ENCODE assay signal across 8 mouse cellular contexts in the genomic region with DNA sequence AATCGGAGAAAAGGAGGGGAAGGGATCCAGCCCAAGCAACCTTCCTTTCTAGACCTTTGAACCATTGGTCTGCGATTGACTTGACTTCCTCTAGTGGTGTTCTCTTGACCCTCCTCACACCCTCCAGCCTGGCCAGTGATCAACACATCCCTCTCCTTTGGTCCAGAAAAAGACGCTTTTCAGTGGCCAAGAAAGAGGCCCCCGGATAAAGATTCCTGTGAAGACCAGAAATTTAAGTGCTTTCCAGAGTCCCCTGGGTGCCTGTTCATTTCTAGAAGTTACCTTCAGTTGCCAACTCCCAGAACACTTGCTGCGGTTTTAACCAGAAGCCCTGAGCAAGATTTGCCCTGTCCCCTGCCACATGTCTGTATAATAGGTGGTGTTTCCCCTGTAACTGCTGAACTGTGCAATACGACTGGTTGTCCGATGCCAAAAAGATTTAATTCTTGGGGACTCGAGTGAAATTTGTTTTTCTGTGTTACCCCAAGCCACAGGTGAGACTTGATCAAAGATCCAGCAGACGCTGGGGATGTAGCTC. TPM values are rescaled to one million over a fixed set of nuclear protein-coding genes. Genes with fewer than 3 reads are reported as not detected.
DNase-seq lines count a peak whose midpoint lies in the region; ATAC-seq and TF ChIP-seq lines count a peak whose summit lies in the region.
"Not testable (repeated sequence)": the region's sequence is repeated elsewhere in the genome, so short reads cannot be mapped to it uniquely, and the experiment has no call there.

A gene (minus strand): TSS at position 51 of the 538 bp plus-strand sequence.

- 79% methylated on average over 9 of the region's 9 CpGs for WGBS in forebrain, embryonic 11.5 days
- 65% methylated on average over 9 of the region's 9 CpGs for WGBS in heart, adult 2 months
- 76% methylated on average over 9 of the region's 9 CpGs for WGBS in hindbrain, embryonic 14.5 days
- 59% methylated on average over 9 of the region's 9 CpGs for WGBS in liver, embryonic 13.5 days (ENCODE audit: insufficient replicate concordance)
- 80% methylated on average over 9 of the region's 9 CpGs for WGBS in midbrain, embryonic 15.5 days

- not testable (repeated sequence) for H3K27me3 ChIP-seq in forebrain, embryonic 11.5 days (ENCODE audit: control insufficient read depth, insufficient read depth, low read length); heart, adult 2 months (ENCODE audit: control insufficient read depth, insufficient read depth, low read length); hindbrain, embryonic 14.5 days (ENCODE audit: control insufficient read depth, insufficient read depth, low read length); liver, embryonic 13.5 days; midbrain, embryonic 15.5 days (replicated peaks)

- ATAC-seq in forebrain, embryonic 11.5 days (replicated peaks; ENCODE audit: low FRiP score); hindbrain, embryonic 14.5 days (ENCODE audit: low FRiP score); liver, embryonic 13.5 days (ENCODE audit: low read depth); midbrain, embryonic 15.5 days (replicated peaks): not testable (repeated sequence)

- not testable (repeated sequence) for TF ChIP-seq POLR2A in heart, adult 2 months (IDR thresholded peaks at IDR 0.05; ENCODE audit: insufficient read depth, low read depth, low read length)

- H3K9me3 ChIP-seq in forebrain, embryonic 11.5 days (ENCODE audit: control insufficient read depth, low read length); hindbrain, embryonic 14.5 days (ENCODE audit: control insufficient read depth, low read length); liver, embryonic 13.5 days (replicated peaks); midbrain, embryonic 15.5 days: not testable (repeated sequence)

- peak within 1 kb of the TSS; percentile 93 for H3K4me2 ChIP-seq in forebrain, embryonic 11.5 days (ENCODE audit: low read depth, low read length, severe bottlenecking)
- H3K4me2 ChIP-seq in hindbrain, embryonic 14.5 days (replicated peaks): peak within 1 kb of the TSS; percentile 94
- peak within 1 kb of the TSS; percentile 95 for H3K4me2 ChIP-seq in liver, embryonic 13.5 days
- H3K4me2 ChIP-seq in midbrain, embryonic 15.5 days: peak within 1 kb of the TSS; percentile 79

- H3K79me2 ChIP-seq in heart, adult 2 months (replicated peaks; ENCODE audit: control insufficient read depth, insufficient read depth, low read length): not testable (repeated sequence)

- H3K27ac ChIP-seq in forebrain, embryonic 11.5 days (ENCODE audit: low read depth, low read length): 0 out of 2 replicates have a peak within 1 kb of the TSS, but pooled peaks have one; percentile 31
- peak within 1 kb of the TSS; percentile 83 for H3K27ac ChIP-seq in heart, adult 2 months
- H3K27ac ChIP-seq in hindbrain, embryonic 14.5 days: peak within 1 kb of the TSS; percentile 51
- H3K27ac ChIP-seq in liver, embryonic 13.5 days: peak within 1 kb of the TSS; percentile 70
- peak within 1 kb of the TSS; percentile 75 for H3K27ac ChIP-seq in midbrain, embryonic 15.5 days

- not testable (repeated sequence) for H3K4me1 ChIP-seq in forebrain, embryonic 11.5 days (replicated peaks; ENCODE audit: control insufficient read depth, insufficient read depth, low read length); heart, adult 2 months (ENCODE audit: control insufficient read depth, insufficient read depth, low read length)
- peaks cover 24% of the 10 kb centered on the region for H3K4me1 ChIP-seq in hindbrain, embryonic 14.5 days (replicated peaks; ENCODE audit: control insufficient read depth, insufficient read depth, low read length)
- H3K4me1 ChIP-seq in liver, embryonic 13.5 days (replicated peaks): peaks cover 29% of the 10 kb centered on the region
- H3K4me1 ChIP-seq in midbrain, embryonic 15.5 days: peaks cover 27% of the 10 kb centered on the region

- intact Hi-C loops in heart, adult 2 months (cut with DNase I): loop anchor here (5.0 kb wide), 1 partner anchor 43 kb away; a partner anchor contains a TSS

- TF ChIP-seq CTCF in heart, adult 2 months (IDR thresholded peaks at IDR 0.05): not testable (repeated sequence)

- DNase-seq in adrenal gland, postnatal 25 days; forebrain, embryonic 11.5 days (ENCODE audit: low spot score); heart, adult 2 months; hindbrain, embryonic 14.5 days (ENCODE audit: low spot score); layer of hippocampus, postnatal 14 days (ENCODE audit: low spot score in 2 of 2); liver, embryonic 13.5 days; thymus, postnatal 0 days (ENCODE audit: low spot score): not testable (repeated sequence)

- TF ChIP-seq EP300 in heart, adult 2 months (IDR thresholded peaks at IDR 0.05; ENCODE audit: insufficient read depth, low read depth, low read length): not testable (repeated sequence)

- peak within 1 kb of the TSS; percentile 92 for H3K4me3 ChIP-seq in forebrain, embryonic 11.5 days (ENCODE audit: low read depth, low read length)
- H3K4me3 ChIP-seq in heart, adult 2 months: peak within 1 kb of the TSS; percentile 85
- peak within 1 kb of the TSS; percentile 96 for H3K4me3 ChIP-seq in hindbrain, embryonic 14.5 days (replicated peaks; ENCODE audit: low read length)
- H3K4me3 ChIP-seq in liver, embryonic 13.5 days (replicated peaks): peak within 1 kb of the TSS; percentile 92
- peak within 1 kb of the TSS; percentile 96 for H3K4me3 ChIP-seq in midbrain, embryonic 15.5 days

- not testable (repeated sequence) for H3K36me3 ChIP-seq in forebrain, embryonic 11.5 days (ENCODE audit: control insufficient read depth, insufficient read depth, low read length); heart, adult 2 months (ENCODE audit: control insufficient read depth, insufficient read depth, low read length)
- peaks cover 31% of the 10 kb centered on the region for H3K36me3 ChIP-seq in hindbrain, embryonic 14.5 days (replicated peaks; ENCODE audit: control insufficient read depth, insufficient read depth)
- H3K36me3 ChIP-seq in liver, embryonic 13.5 days: peaks cover 39% of the 10 kb centered on the region
- peaks cover 13% of the 10 kb centered on the region for H3K36me3 ChIP-seq in midbrain, embryonic 15.5 days (replicated peaks)

- peak within 1 kb of the TSS; percentile 84 for H3K9ac ChIP-seq in forebrain, embryonic 11.5 days (ENCODE audit: low read length)
- peak within 1 kb of the TSS; percentile 93 for H3K9ac ChIP-seq in heart, adult 2 months (ENCODE audit: low read depth, low read length)
- H3K9ac ChIP-seq in hindbrain, embryonic 14.5 days: peak within 1 kb of the TSS; percentile 76
- H3K9ac ChIP-seq in liver, embryonic 13.5 days: peak within 1 kb of the TSS; percentile 88
- peak within 1 kb of the TSS; percentile 87 for H3K9ac ChIP-seq in midbrain, embryonic 15.5 days

RNA-seq across cellular contexts. Expression of the gene that starts here (rescaled TPM):
- 58.5 and 66.1 TPM in 2 replicates for total RNA-seq in adrenal gland, postnatal 25 days (2021)
- 142 and 148 TPM in 2 replicates for polyA plus RNA-seq in forebrain, embryonic 11.5 days (2014; fragmentation: Nextera tagmentation; extraction: Ambion mirVana)
- total RNA-seq in heart, adult 2 months (2021): 10 to 100 TPM; 20.5 to 21.1 TPM
- 26.2 and 29.8 TPM in 2 replicates for polyA plus RNA-seq in heart, adult 2 months (2012; rRNA removed)
- polyA plus RNA-seq in hindbrain, embryonic 14.5 days (2014; fragmentation: Nextera tagmentation; extraction: Ambion mirVana): 61.9 and 63.3 TPM in 2 replicates
- total RNA-seq in layer of hippocampus, postnatal 14 days (2021): 10 to 100 TPM; 49.4 to 51.6 TPM
- polyA plus RNA-seq in liver, embryonic 13.5 days (2015; fragmentation: Nextera tagmentation; extraction: Ambion mirVana): 82.4 and 92.4 TPM in 2 replicates
- polyA plus RNA-seq in midbrain, embryonic 15.5 days (2015; fragmentation: Nextera tagmentation; extraction: Ambion mirVana): 78.1 and 82.5 TPM in 2 replicates
- polyA plus RNA-seq in thymus, postnatal 0 days (2015; fragmentation: Nextera tagmentation; extraction: Ambion mirVana): 103 and 119 TPM in 2 replicates

Comparison
In these comparisons a context has a peak if more than half of its experiments do, and no peak if none do; other contexts are left out.
1. H3K27ac ChIP-seq: peak in every context shown above with its lines; median percentile 83 in heart, adult 2 months; 75 in midbrain, embryonic 15.5 days; 70 in liver, embryonic 13.5 days; 51 in hindbrain, embryonic 14.5 days; 31 in forebrain, embryonic 11.5 days.